Mouse (Mus musculus) embryonic facial prominence, embryonic 15.5 days (tissue): ENCODE measurements around the gene Sav1. TPM values are rescaled to one million over a fixed set of nuclear protein-coding genes. Genes with fewer than 3 reads are reported as not detected.

Experiments
- ATAC-seq: fragments of 200-750 bp; cut with Nextera tagmentation; 2 replicates; pipeline ENCODE4 v1.8.0; 2017; ENCODE audit warnings: low read depth, moderate TSS enrichment; ENCODE audit not compliant: insufficient number of reproducible peaks, low FRiP score, low TSS enrichment
- H3K27ac ChIP-seq: fragments of 300-500 bp; sonication (generic); replicated peaks from 2 replicates; pipeline ENCODE4 v1.5.1; 2015; ENCODE audit warnings: mild to moderate bottlenecking, inconsistent platforms
- H3K27me3 ChIP-seq: fragments of 300-500 bp; sonication (generic); 2 replicates; pipeline ENCODE4 v1.6.1; 2015; ENCODE audit warnings: inconsistent platforms
- H3K36me3 ChIP-seq: fragments of 300-500 bp; sonication (generic); 2 replicates; pipeline ENCODE4 v1.6.1; 2015; ENCODE audit warnings: mild to moderate bottlenecking, inconsistent platforms
- H3K4me1 ChIP-seq: fragments of 300-500 bp; sonication (generic); 2 replicates; pipeline ENCODE4 v1.6.1; 2015; ENCODE audit warnings: inconsistent platforms
- H3K4me2 ChIP-seq: fragments of 300-500 bp; sonication (generic); replicated peaks from 2 replicates; pipeline ENCODE4 v1.6.1; 2015; ENCODE audit warnings: mild to moderate bottlenecking, inconsistent platforms
- H3K4me3 ChIP-seq: fragments of 300-500 bp; sonication (generic); replicated peaks from 2 replicates; pipeline ENCODE4 v1.5.1; 2015; ENCODE audit warnings: mild to moderate bottlenecking, inconsistent platforms
- H3K9ac ChIP-seq: fragments of 300-500 bp; sonication (generic); 2 replicates; pipeline ENCODE4 v1.6.1; 2015; ENCODE audit warnings: inconsistent platforms
- H3K9me3 ChIP-seq: fragments of 300-500 bp; sonication (generic); replicated peaks from 2 replicates; pipeline ENCODE4 v1.6.1; 2016; ENCODE audit warnings: inconsistent platforms
- WGBS: fragments of 180-500 bp; shearing (Covaris S2); methylation state at CpG from one replicate; pipeline ENCODE4 v1.1.7; 2015; 5-methylcytosine and 5-hydroxymethylcytosine counted together
- polyA plus RNA-seq: library from polyadenylated mRNA; unstranded; fragments of >200 nt; fragmentation: Nextera tagmentation; extraction: Ambion mirVana; gene quantifications from 2 replicates; pipeline ENCODE4 v1.2.1, GENCODE M21; 2015

The Sav1 gene
- polyA plus RNA-seq: 8.6 and 9.4 TPM in 2 replicates

- ATAC-seq: peak; percentile 89
- Histone ChIP-seq H3K4me3 (peak within 1 kb of the TSS; percentile 92), H3K9me3 (no peaks in the 10 kb centered on the region), H3K27me3 (no peaks in the 10 kb centered on the region), H3K9ac (peak within 1 kb of the TSS; percentile 93), H3K36me3 (peaks cover 19% of the 10 kb centered on the region), H3K4me2 (peak within 1 kb of the TSS; percentile 63), H3K27ac (peak within 1 kb of the TSS; percentile 90), H3K4me1 (peaks cover 13% of the 10 kb centered on the region)
- WGBS: under 1% methylated on average over 74 of the region's 102 CpGs
These were observed at the start of gene Sav1 for GRCm38 (mm10) chr12:69986786-69987497. Gene Sav1 (minus strand): TSS chr12:69987002.

- Histone ChIP-seq H3K4me3 (no peak overlapping the region), H3K9me3 (no peaks in the 10 kb centered on the region), H3K27ac (no peak overlapping the region), H3K9ac (no peak overlapping the region), H3K36me3 (peaks cover 54% of the 10 kb centered on the region), H3K4me2 (no peak overlapping the region), H3K4me1 (no peaks in the 10 kb centered on the region), H3K27me3 (no peaks in the 10 kb centered on the region)
- no peak for ATAC-seq
These were observed 39.4 kb upstream of the Sav1 start for GRCm38 (mm10) chr12:70026233-70026632.

GRCm38 (mm10) chr12:70025431-70025830 lies 38.6 kb upstream of the Sav1 start:
- no peaks in the 10 kb centered on the region for H3K9me3 ChIP-seq
- peaks cover 56% of the 10 kb centered on the region for H3K36me3 ChIP-seq
- H3K4me3 ChIP-seq: no peak overlapping the region
- 78% methylated on average over 6 of the region's 6 CpGs for WGBS
- H3K27me3 ChIP-seq: no peaks in the 10 kb centered on the region
- no peak for ATAC-seq
- no peak overlapping the region for H3K4me2 ChIP-seq
- H3K27ac ChIP-seq: no peak overlapping the region
- H3K4me1 ChIP-seq: no peaks in the 10 kb centered on the region
- no peak overlapping the region for H3K9ac ChIP-seq

GRCm38 (mm10) chr12:70023580-70023979 lies 36.8 kb upstream of the Sav1 start:
- Histone ChIP-seq H3K36me3 (peaks cover 58% of the 10 kb centered on the region), H3K4me3 (no peak overlapping the region), H3K9ac (no peak overlapping the region), H3K4me1 (no peaks in the 10 kb centered on the region), H3K27ac (no peak overlapping the region), H3K27me3 (no peaks in the 10 kb centered on the region), H3K4me2 (no peak overlapping the region), H3K9me3 (no peaks in the 10 kb centered on the region)
- no peak for ATAC-seq
- 83% methylated on average over 4 of the region's 4 CpGs for WGBS

GRCm38 (mm10) chr12:70018153-70018552 lies 31.4 kb upstream of the Sav1 start:
- Histone ChIP-seq H3K4me1 (peaks cover 8% of the 10 kb centered on the region; the same call in 1 of the 2 replicates), H3K36me3 (peaks cover 47% of the 10 kb centered on the region), H3K27ac (no peak overlapping the region), H3K27me3 (no peaks in the 10 kb centered on the region), H3K4me3 (no peak overlapping the region), H3K4me2 (no peak overlapping the region), H3K9ac (no peak overlapping the region), H3K9me3 (no peaks in the 10 kb centered on the region)
- WGBS: 84% methylated on average over 4 of the region's 4 CpGs
- no peak for ATAC-seq

DNA sequence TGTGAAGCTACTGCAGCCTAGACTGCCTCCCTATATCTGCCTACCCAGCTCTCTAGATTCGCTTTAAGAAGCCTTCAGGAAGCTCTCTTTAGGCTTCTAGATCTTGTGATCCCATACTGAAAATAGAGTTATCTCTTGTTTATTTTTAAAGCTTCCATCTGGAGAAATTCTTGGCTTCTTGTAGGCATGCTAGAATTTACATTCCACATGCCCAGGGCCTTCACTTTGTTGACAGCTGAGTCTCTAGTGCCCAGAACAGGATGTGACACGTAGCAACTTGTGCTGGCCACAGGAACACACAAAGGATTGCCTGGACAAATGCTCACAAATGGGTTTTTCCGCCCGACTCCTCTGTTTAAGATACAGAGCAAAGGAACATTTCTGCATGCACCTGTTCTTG lies 29.1 kb upstream of the Sav1 start:
- Histone ChIP-seq H3K27ac (no peak overlapping the region), H3K9me3 (0 out of 2 replicates have a peak, but pooled peaks cover 2% of the 10 kb centered on the region), H3K4me2 (no peak overlapping the region), H3K36me3 (peaks cover 44% of the 10 kb centered on the region), H3K27me3 (no peaks in the 10 kb centered on the region), H3K9ac (no peak overlapping the region), H3K4me3 (no peak overlapping the region), H3K4me1 (peaks cover 8% of the 10 kb centered on the region; the same call in 1 of the 2 replicates)
- ATAC-seq: no peak
- WGBS: 61% methylated on average over 4 of the region's 4 CpGs

DNA sequence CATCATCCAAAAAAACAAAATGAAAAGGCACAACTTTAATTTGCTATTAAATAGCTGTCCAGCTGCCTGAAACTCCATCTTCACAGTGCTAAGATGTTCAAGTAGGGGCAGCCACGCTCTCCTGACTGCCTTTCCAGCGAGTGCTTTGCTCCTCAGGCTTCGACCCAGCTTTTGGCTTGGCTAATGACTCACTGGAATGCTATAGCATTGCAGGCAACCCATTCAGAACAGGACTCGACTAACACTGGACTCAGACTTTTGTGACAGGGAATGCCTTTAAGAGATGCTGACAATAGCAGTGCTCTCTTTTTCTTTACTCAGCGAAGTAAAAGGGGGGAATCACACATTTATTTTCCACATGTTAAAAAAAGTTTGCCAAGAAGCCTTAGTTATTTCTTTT lies 24.9 kb upstream of the Sav1 start:
- 61% methylated on average over 5 of the region's 5 CpGs for WGBS
- no peak overlapping the region for H3K9ac ChIP-seq
- H3K9me3 ChIP-seq: 0 out of 2 replicates have a peak, but pooled peaks cover 3% of the 10 kb centered on the region
- H3K4me1 ChIP-seq: peaks cover 8% of the 10 kb centered on the region; the same call in 1 of the 2 replicates
- H3K27ac ChIP-seq: no peak overlapping the region
- H3K4me3 ChIP-seq: no peak overlapping the region
- peaks cover 27% of the 10 kb centered on the region for H3K36me3 ChIP-seq
- ATAC-seq: no peak
- no peaks in the 10 kb centered on the region for H3K27me3 ChIP-seq
- no peak overlapping the region for H3K4me2 ChIP-seq

DNA sequence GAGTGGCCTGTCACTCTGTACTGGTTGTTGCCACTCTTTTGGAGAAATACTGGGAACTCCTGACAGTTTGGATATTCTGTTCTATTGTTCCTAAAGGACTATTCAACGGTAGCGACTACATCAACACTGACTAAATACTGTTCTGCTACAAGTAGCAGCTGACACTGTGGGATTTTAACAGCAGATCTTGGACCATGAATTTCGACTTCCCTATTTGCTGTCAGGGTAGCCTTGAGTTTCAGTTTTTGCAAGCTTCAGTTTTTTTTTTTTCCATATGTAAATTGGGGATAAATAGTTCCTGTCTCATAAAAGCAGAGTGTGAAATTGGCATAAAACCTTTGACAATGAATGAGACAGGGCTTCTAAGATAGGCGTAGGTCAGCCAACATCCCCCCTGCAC lies 23.6 kb upstream of the Sav1 start:
- ATAC-seq: no peak
- H3K27ac ChIP-seq: no peak overlapping the region
- H3K4me1 ChIP-seq: peaks cover 2% of the 10 kb centered on the region; the same call in 1 of the 2 replicates
- no peak overlapping the region for H3K4me3 ChIP-seq
- H3K9me3 ChIP-seq: 0 out of 2 replicates have a peak, but pooled peaks cover 3% of the 10 kb centered on the region
- H3K27me3 ChIP-seq: no peaks in the 10 kb centered on the region
- WGBS: 94% methylated on average over 4 of the region's 4 CpGs
- H3K36me3 ChIP-seq: peaks cover 19% of the 10 kb centered on the region
- H3K4me2 ChIP-seq: no peak overlapping the region
- H3K9ac ChIP-seq: no peak overlapping the region

DNA sequence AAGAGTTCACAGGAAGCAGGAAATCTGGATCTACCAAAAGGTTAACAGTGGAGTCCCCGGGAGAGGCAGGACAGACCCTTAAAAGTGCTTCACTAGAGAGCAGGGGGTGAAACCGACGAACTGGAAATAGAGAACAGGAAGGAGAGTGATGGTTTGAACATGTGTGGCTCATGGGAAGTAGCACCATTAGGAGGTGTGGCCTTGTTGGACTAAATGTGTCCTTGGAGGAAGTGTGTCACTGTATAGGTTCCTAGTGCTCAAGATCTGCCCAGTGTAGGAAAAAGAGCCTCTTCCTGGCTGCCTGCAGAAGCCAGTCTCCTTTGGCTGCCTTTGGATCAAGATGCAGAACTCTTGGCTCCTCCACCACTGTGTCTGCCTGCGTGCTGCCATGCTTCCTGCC lies 18.3 kb upstream of the Sav1 start:
- 75% methylated on average over 4 of the region's 4 CpGs for WGBS
- ATAC-seq: no peak
- no peak overlapping the region for H3K27ac ChIP-seq
- H3K36me3 ChIP-seq: no peaks in the 10 kb centered on the region
- H3K9ac ChIP-seq: no peak overlapping the region
- H3K27me3 ChIP-seq: no peaks in the 10 kb centered on the region
- H3K4me1 ChIP-seq: no peaks in the 10 kb centered on the region
- no peak overlapping the region for H3K4me2 ChIP-seq
- no peaks in the 10 kb centered on the region for H3K9me3 ChIP-seq
- H3K4me3 ChIP-seq: no peak overlapping the region

DNA sequence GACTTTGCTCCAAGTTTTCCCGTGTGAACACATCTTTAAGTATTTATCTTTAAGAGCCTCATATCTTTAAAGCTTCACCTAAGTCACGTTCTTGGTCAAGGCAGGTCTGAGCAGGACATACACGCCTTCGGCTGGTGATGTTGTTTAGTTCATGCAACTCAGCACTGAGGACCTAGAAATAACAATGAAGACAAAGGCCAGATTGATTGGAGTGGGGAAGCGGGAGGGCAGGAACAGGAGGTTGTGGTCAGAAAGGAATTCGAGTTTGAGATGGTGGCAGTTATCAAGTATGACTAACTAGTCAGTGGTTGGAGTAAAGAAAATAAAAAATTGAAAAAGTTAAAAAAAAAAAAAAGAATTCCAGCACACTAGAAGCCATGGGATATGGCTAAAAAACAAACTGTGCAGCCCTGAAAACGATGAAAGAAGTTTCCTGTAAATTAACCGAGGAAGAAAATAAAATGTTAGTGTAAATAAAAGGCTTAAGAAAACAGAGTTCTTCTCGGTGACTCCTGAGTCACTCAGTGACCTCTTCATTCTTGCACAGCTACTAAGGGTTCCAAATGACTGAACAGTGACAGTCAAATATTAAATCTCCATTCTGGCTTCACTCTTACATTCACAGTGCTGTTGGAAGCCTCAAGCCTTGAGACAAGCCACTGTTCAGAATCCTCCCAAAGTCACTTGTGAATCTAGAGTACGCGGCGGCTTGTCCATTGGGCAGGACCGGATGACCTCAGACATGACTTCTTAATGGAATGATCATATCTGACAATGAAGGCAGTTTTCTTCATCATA lies 11.6 kb upstream of the Sav1 start:
- no peak overlapping the region for H3K9ac ChIP-seq
- 66% methylated on average over 13 of the region's 13 CpGs for WGBS
- H3K27me3 ChIP-seq: no peaks in the 10 kb centered on the region
- no peak for ATAC-seq
- no peak overlapping the region for H3K27ac ChIP-seq
- no peaks in the 10 kb centered on the region for H3K4me1 ChIP-seq
- H3K4me3 ChIP-seq: no peak overlapping the region
- H3K4me2 ChIP-seq: no peak overlapping the region
- no peaks in the 10 kb centered on the region for H3K9me3 ChIP-seq
- no peaks in the 10 kb centered on the region for H3K36me3 ChIP-seq

GRCm38 (mm10) chr12:69995382-69995781 lies 8.6 kb upstream of the Sav1 start:
- Histone ChIP-seq H3K9ac (no peak overlapping the region), H3K36me3 (no peaks in the 10 kb centered on the region), H3K4me3 (no peak overlapping the region), H3K4me1 (no peaks in the 10 kb centered on the region), H3K27me3 (no peaks in the 10 kb centered on the region), H3K9me3 (no peaks in the 10 kb centered on the region), H3K4me2 (no peak overlapping the region), H3K27ac (no peak overlapping the region)
- 39% methylated on average over 3 of the region's 3 CpGs for WGBS
- no peak for ATAC-seq
